Mouse (Mus musculus) neural tube, embryonic 15.5 days (tissue): ENCODE data around the gene Slc27a4. TPM values are rescaled to one million over a fixed set of nuclear protein-coding genes. Genes with fewer than 3 reads are reported as not detected.
"Not testable (repeated sequence)": the region's sequence is repeated elsewhere in the genome, so short reads cannot be mapped to it uniquely, and the experiment has no call there.

Experiments
- ATAC-seq: fragments of 200-750 bp; cut with Nextera tagmentation; 2 replicates; pipeline ENCODE4 v1.8.0; 2017; ENCODE audit warnings: mild to moderate bottlenecking, moderate TSS enrichment, moderate library complexity; ENCODE audit not compliant: low FRiP score
- H3K27ac ChIP-seq: fragments of 300-500 bp; sonication (generic); replicated peaks from 2 replicates; pipeline ENCODE4 v1.5.1; 2015; ENCODE audit warnings: mild to moderate bottlenecking, inconsistent platforms
- H3K27me3 ChIP-seq: fragments of 300-500 bp; sonication (generic); replicated peaks from 2 replicates; pipeline ENCODE4 v1.6.1; 2015; ENCODE audit warnings: inconsistent platforms
- H3K36me3 ChIP-seq: fragments of 300-500 bp; sonication (generic); 2 replicates; pipeline ENCODE4 v1.6.1; 2015; ENCODE audit warnings: inconsistent platforms
- H3K4me1 ChIP-seq: fragments of 300-500 bp; sonication (generic); 2 replicates; pipeline ENCODE4 v1.6.1; 2015; ENCODE audit warnings: inconsistent platforms
- H3K4me2 ChIP-seq: fragments of 300-500 bp; sonication (generic); 2 replicates; pipeline ENCODE4 v1.6.1; 2015; ENCODE audit warnings: inconsistent platforms, mild to moderate bottlenecking, moderate library complexity
- H3K4me3 ChIP-seq: fragments of 300-500 bp; sonication (generic); replicated peaks from 2 replicates; pipeline ENCODE4 v1.5.1; 2015; ENCODE audit warnings: mild to moderate bottlenecking, inconsistent platforms
- H3K9ac ChIP-seq: fragments of 300-500 bp; sonication (generic); replicated peaks from 2 replicates; pipeline ENCODE4 v1.6.1; 2015; ENCODE audit warnings: mild to moderate bottlenecking, inconsistent platforms
- H3K9me3 ChIP-seq: fragments of 300-500 bp; sonication (generic); replicated peaks from 2 replicates; pipeline ENCODE4 v1.6.1; 2016; ENCODE audit warnings: inconsistent platforms
- WGBS: fragments of 180-500 bp; shearing (Covaris S2); methylation state at CpG from one replicate; pipeline ENCODE4 v1.1.7; 2015; ENCODE audit warnings: mixed read lengths; 5-methylcytosine and 5-hydroxymethylcytosine counted together
- polyA plus RNA-seq: library from polyadenylated mRNA; unstranded; fragments of >200 nt; fragmentation: Nextera tagmentation; extraction: Ambion mirVana; gene quantifications from 2 replicates; pipeline ENCODE4 v1.2.1, GENCODE M21; 2015

Gene Slc27a4
- 43.0 and 48.9 TPM in 2 replicates for polyA plus RNA-seq

GRCm38 (mm10) chr2:29802075-29802826 lies at the start of gene Slc27a4:
Gene Slc27a4 (plus strand): TSS chr2:29802634.
- H3K4me2 ChIP-seq = peak within 1 kb of the TSS; percentile 74
- no peaks in the 10 kb centered on the region for H3K9me3 ChIP-seq
- H3K27me3 ChIP-seq = no peaks in the 10 kb centered on the region
- H3K4me3 ChIP-seq = peak within 1 kb of the TSS; percentile 90
- ATAC-seq = peak; percentile 97
- WGBS = 6% methylated on average over 28 of the region's 28 CpGs
- peaks cover 30% of the 10 kb centered on the region for H3K36me3 ChIP-seq
- peak within 1 kb of the TSS; percentile 95 for H3K27ac ChIP-seq
- H3K9ac ChIP-seq = peak within 1 kb of the TSS; percentile 96
- peaks cover 21% of the 10 kb centered on the region for H3K4me1 ChIP-seq

DNA sequence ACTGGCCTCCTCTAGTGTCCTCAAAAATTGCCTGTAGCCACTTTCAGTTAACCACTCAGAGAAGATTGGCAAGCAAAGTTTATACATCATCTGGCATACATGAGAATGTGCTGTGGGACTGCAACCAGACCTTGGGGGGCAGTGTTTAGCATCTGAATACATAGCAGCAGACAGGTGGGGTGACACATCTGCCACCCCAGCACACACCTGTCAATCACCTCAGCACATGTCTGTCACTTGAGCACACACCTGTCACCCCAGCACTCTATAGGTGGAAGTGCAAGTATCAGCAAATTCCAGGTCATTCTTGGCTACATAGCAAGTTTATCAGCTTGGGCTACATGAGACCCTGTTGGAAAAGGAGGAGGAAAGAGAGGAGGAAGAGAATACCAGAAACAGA lies 46.7 kb upstream of the Slc27a4 start:
- peaks cover 9% of the 10 kb centered on the region for H3K4me1 ChIP-seq
- no peak overlapping the region for H3K27ac ChIP-seq
- no peak for ATAC-seq
- no peak overlapping the region for H3K4me3 ChIP-seq
- H3K36me3 ChIP-seq = no peaks in the 10 kb centered on the region
- H3K4me2 ChIP-seq = no peak overlapping the region
- H3K9me3 ChIP-seq = no peaks in the 10 kb centered on the region
- H3K9ac ChIP-seq = no peak overlapping the region
- peaks cover 25% of the 10 kb centered on the region for H3K27me3 ChIP-seq

- no peak overlapping the region for H3K4me2 ChIP-seq
Measured at GRCm38 (mm10) chr2:29764831-29765230, 37.6 kb upstream of the Slc27a4 start.

GRCm38 (mm10) chr2:29767976-29768709 lies 34.3 kb upstream of the Slc27a4 start:
- Histone ChIP-seq H3K4me2 (no peak overlapping the region), H3K9me3 (no peaks in the 10 kb centered on the region; the same call in 1 of the 2 replicates), H3K27ac (no peak overlapping the region), H3K36me3 (peaks cover 6% of the 10 kb centered on the region; the same call in 1 of the 2 replicates), H3K9ac (no peak overlapping the region), H3K27me3 (no peaks in the 10 kb centered on the region), H3K4me3 (no peak overlapping the region), H3K4me1 (no peaks in the 10 kb centered on the region)
- no peak for ATAC-seq
- WGBS = 74% methylated on average over 11 of the region's 11 CpGs

More at GRCm38 (mm10) chr2:29764831-29765230, 37.6 kb upstream of the Slc27a4 start:
- Histone ChIP-seq H3K36me3 (no peaks in the 10 kb centered on the region), H3K9ac (no peak overlapping the region), H3K4me1 (no peaks in the 10 kb centered on the region), H3K27ac (no peak overlapping the region), H3K9me3 (no peaks in the 10 kb centered on the region), H3K4me3 (no peak overlapping the region), H3K27me3 (no peaks in the 10 kb centered on the region)
- 0% methylated on average over 1 of the region's 1 CpGs for WGBS
- no peak for ATAC-seq

GRCm38 (mm10) chr2:29768901-29769300 lies 33.5 kb upstream of the Slc27a4 start:
- Histone ChIP-seq H3K27ac (no peak overlapping the region), H3K4me3 (no peak overlapping the region), H3K4me1 (no peaks in the 10 kb centered on the region), H3K9me3 (no peaks in the 10 kb centered on the region; the same call in 1 of the 2 replicates), H3K9ac (no peak overlapping the region), H3K27me3 (no peaks in the 10 kb centered on the region), H3K36me3 (peaks cover 11% of the 10 kb centered on the region), H3K4me2 (no peak overlapping the region)
- ATAC-seq = no peak
- WGBS = 69% methylated on average over 9 of the region's 9 CpGs

GRCm38 (mm10) chr2:29770162-29770561 lies 32.3 kb upstream of the Slc27a4 start:
- no peaks in the 10 kb centered on the region for H3K4me1 ChIP-seq
- H3K9me3 ChIP-seq = no peaks in the 10 kb centered on the region; the same call in 1 of the 2 replicates
- ATAC-seq = no peak
- no peak overlapping the region for H3K4me2 ChIP-seq
- H3K9ac ChIP-seq = no peak overlapping the region
- H3K27ac ChIP-seq = no peak overlapping the region
- H3K36me3 ChIP-seq = peaks cover 19% of the 10 kb centered on the region
- no peaks in the 10 kb centered on the region for H3K27me3 ChIP-seq
- no peak overlapping the region for H3K4me3 ChIP-seq

DNA sequence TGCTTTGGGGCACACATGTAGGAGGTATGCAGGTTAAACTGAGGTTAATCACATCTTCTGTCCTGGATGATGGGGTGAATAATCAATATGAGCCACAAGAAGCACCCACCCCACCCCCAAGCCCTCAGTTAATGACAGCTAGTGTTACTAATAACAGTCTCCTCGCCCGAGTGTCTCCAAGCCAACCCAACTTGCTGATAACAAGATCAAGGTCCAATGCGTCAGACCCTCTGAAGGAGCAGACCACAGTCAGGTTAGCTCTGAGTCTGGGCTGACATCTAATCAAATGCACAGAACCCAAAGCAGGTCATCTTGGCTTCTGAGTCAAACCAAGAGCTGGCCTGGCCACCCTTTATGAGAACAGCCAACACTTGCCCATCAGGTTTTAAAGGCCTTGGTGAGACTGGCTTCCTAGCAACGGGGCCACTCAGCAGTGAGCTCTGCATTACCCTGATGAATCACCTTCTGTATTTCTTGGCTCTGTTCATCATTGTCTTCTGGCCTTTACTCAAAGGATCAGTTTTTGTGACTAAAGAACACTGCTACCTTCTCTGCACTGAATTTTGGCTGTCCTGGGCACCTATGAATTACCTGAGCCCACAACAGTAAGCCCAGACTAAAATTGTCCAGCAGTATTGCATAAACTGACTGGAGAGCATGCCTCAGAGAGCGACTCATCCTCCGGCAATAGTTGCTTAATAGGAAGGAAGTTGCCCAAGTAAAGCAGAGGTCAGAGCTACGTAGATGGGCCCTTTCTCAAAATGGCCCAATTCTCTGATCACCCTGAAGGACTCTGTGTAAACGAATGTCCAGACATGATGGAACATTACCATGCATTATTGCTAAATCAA lies 30.6 kb upstream of the Slc27a4 start:
- Histone ChIP-seq H3K4me2 (no peak overlapping the region), H3K36me3 (peaks cover 25% of the 10 kb centered on the region), H3K27me3 (no peaks in the 10 kb centered on the region), H3K9me3 (no peaks in the 10 kb centered on the region; the same call in 1 of the 2 replicates), H3K9ac (no peak overlapping the region), H3K4me1 (no peaks in the 10 kb centered on the region), H3K4me3 (no peak overlapping the region), H3K27ac (no peak overlapping the region)
- no peak for ATAC-seq
- 91% methylated on average over 8 of the region's 8 CpGs for WGBS

GRCm38 (mm10) chr2:29773323-29773722 lies 29.1 kb upstream of the Slc27a4 start:
- Histone ChIP-seq H3K4me2 (no peak overlapping the region), H3K27me3 (no peaks in the 10 kb centered on the region), H3K9me3 (no peaks in the 10 kb centered on the region; the same call in 1 of the 2 replicates), H3K4me1 (no peaks in the 10 kb centered on the region), H3K27ac (no peak overlapping the region), H3K4me3 (no peak overlapping the region), H3K9ac (no peak overlapping the region), H3K36me3 (peaks cover 39% of the 10 kb centered on the region)
- WGBS = 97% methylated on average over 4 of the region's 4 CpGs
- no peak for ATAC-seq

GRCm38 (mm10) chr2:29781256-29781655 lies 21.2 kb upstream of the Slc27a4 start:
- H3K4me1 ChIP-seq, H3K4me2 ChIP-seq, H3K4me3 ChIP-seq, H3K9me3 ChIP-seq, H3K27ac ChIP-seq, H3K9ac ChIP-seq, ATAC-seq, H3K27me3 ChIP-seq: not testable (repeated sequence)
- WGBS = 98% methylated on average over 2 of the region's 2 CpGs
- H3K36me3 ChIP-seq = peaks cover 87% of the 10 kb centered on the region

GRCm38 (mm10) chr2:29784290-29784689 lies 18.1 kb upstream of the Slc27a4 start:
- Histone ChIP-seq H3K4me3 (no peak overlapping the region), H3K9me3 (no peaks in the 10 kb centered on the region), H3K27me3 (no peaks in the 10 kb centered on the region), H3K4me1 (peaks cover 25% of the 10 kb centered on the region), H3K9ac (no peak overlapping the region), H3K4me2 (no peak overlapping the region), H3K27ac (no peak overlapping the region), H3K36me3 (peaks cover 59% of the 10 kb centered on the region)
- 61% methylated on average over 4 of the region's 4 CpGs for WGBS
- ATAC-seq = no peak

DNA sequence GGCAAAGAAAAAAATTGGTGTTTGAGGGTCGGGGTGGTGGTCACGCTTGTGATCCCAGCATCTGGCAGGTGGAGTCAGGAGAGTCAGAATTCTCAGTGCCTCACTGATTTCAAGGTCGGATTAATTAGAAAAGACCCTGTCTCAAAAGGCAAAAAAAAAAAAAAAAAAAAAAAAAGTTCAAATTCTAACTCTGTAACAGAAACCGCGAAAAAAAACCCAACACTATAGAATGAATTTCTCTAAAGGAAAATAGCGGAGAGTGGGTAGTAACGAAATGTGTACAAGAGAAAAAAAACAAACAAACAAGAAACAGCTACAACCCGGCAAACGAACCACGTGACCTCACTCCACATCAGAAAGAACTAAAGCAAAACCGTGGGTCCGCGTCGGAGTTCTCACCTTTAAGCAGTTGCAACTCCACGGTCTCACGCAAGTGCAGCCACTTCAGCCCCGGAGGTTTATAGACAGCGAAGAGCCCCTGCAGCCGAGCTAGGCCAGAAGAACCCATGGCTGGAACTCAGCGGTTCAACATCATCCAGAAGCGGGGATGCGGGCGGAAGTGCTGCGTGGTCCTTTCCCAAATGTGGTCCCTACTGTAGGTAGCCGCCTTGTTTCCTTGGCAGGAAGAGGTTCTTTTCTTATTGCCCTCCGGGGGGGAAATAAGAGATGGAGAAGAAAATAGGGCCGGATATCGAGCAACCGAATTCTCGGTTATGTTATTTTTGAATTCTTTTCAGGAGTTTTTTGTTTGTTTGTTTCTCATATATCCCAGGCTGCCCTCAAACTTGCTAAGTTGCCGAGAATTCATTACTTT lies 15.1 kb upstream of the Slc27a4 start, which contains the start of gene Coq4:
Gene Coq4, plus strand, starts transcription at position 390 of the 814 bp plus-strand sequence.
- peak within 1 kb of the TSS; percentile 75 for H3K4me2 ChIP-seq
- peak within 1 kb of the TSS; percentile 80 for H3K27ac ChIP-seq
- peak; percentile 91 for ATAC-seq
- H3K27me3 ChIP-seq = no peaks in the 10 kb centered on the region
- H3K9me3 ChIP-seq = no peaks in the 10 kb centered on the region
- WGBS = 1% methylated on average over 31 of the region's 31 CpGs
- H3K4me1 ChIP-seq = peaks cover 28% of the 10 kb centered on the region
- H3K4me3 ChIP-seq = peak within 1 kb of the TSS; percentile 76
- peaks cover 54% of the 10 kb centered on the region for H3K36me3 ChIP-seq
- peak within 1 kb of the TSS; percentile 81 for H3K9ac ChIP-seq
